Mouse (Mus musculus) frontal cortex, postnatal 25 days (tissue): ENCODE results near the gene Ipmk.

ENCODE experiments used
- DNase-seq, 2 experiments: peaks; one replicate each; pipeline ENCODE4 v3.0.0; 2022; ENCODE audit warnings: low spot score in 2 of 2

The Ipmk gene

GRCm38 (mm10) chr10:71340195-71340594, 7.4 kb upstream of the Ipmk start:
- DNase-seq = no peak

GRCm38 (mm10) chr10:71341290-71341689, 6.3 kb upstream of the Ipmk start:
- DNase-seq = no peak

- DNase-seq = no peak
These were observed 5.3 kb upstream of the Ipmk start for GRCm38 (mm10) chr10:71342030-71342805.

GRCm38 (mm10) chr10:71343130-71343529, 4.4 kb upstream of the Ipmk start:
- no peak for DNase-seq

- no peak for DNase-seq
These were observed 3.8 kb upstream of the Ipmk start for GRCm38 (mm10) chr10:71343567-71344265.

GRCm38 (mm10) chr10:71344579-71345143, 2.9 kb upstream of the Ipmk start, which contains the start of gene Cisd1:
TSS of gene Cisd1 (minus strand) at chr10:71344954.
- DNase-seq = peak; percentile 82 to 88

- DNase-seq = no peak
These were observed 1.5 kb upstream of the Ipmk start for GRCm38 (mm10) chr10:71346106-71346505.

- DNase-seq = no peak
These were observed 648 bp upstream of the Ipmk start for GRCm38 (mm10) chr10:71346722-71347508.

- peak in 1 of 2 experiments; percentile 22 for DNase-seq
These were observed 537 bp downstream of the Ipmk start for GRCm38 (mm10) chr10:71347964-71348636.

- no peak for DNase-seq
These were observed 1.2 kb downstream of the Ipmk start for GRCm38 (mm10) chr10:71348637-71349280.

GRCm38 (mm10) chr10:71349290-71349689, 1.7 kb downstream of the Ipmk start:
- no peak for DNase-seq

GRCm38 (mm10) chr10:71351301-71351700, 3.7 kb downstream of the Ipmk start:
- DNase-seq = no peak

GRCm38 (mm10) chr10:71353850-71354249, 6.3 kb downstream of the Ipmk start:
- DNase-seq = no peak

- DNase-seq = no peak
These were observed 7.4 kb downstream of the Ipmk start for GRCm38 (mm10) chr10:71354947-71355346.

GRCm38 (mm10) chr10:71361044-71361443, 13.5 kb downstream of the Ipmk start:
- DNase-seq = no peak

- DNase-seq = no peak
These were observed 14.4 kb downstream of the Ipmk start for GRCm38 (mm10) chr10:71361836-71362562.

GRCm38 (mm10) chr10:71363440-71363839, 15.9 kb downstream of the Ipmk start:
- no peak for DNase-seq

- no peak for DNase-seq
These were observed 16.3 kb downstream of the Ipmk start for GRCm38 (mm10) chr10:71363858-71364257.

GRCm38 (mm10) chr10:71368128-71368940, 20.8 kb downstream of the Ipmk start:
- DNase-seq = no peak
